Mouse (Mus musculus) left cerebral cortex, adult 8-10 months (tissue): ENCODE measurements at regions not wholly inside any gene's neighbourhood (a gene's known extent, or its start where the extent isn't known, plus 50 kb on each side); places are given as distances from the start of the nearest gene placed in this dataset.

ENCODE experiments used
- DNase-seq, 2 experiments: peaks; one replicate each; pipeline ENCODE4 v3.0.0; 2022; ENCODE audit warnings: low spot score in 2 of 2

GRCm38 (mm10) chr17:52448701-52449100 lies 153.8 kb upstream of the Kcnh8 start:
- no peak for DNase-seq

GRCm38 (mm10) chr17:52459303-52459996 lies 143.1 kb upstream of the Kcnh8 start:
- no peak for DNase-seq

- no peak for DNase-seq
Observed at GRCm38 (mm10) chr17:52459997-52460387, 142.5 kb upstream of the Kcnh8 start.

GRCm38 (mm10) chr17:52461264-52461663 lies 141.2 kb upstream of the Kcnh8 start:
- no peak for DNase-seq

GRCm38 (mm10) chr17:52461709-52462141 lies 140.8 kb upstream of the Kcnh8 start:
- DNase-seq = peak; percentile 16 to 36

GRCm38 (mm10) chr17:52462361-52462760 lies 140.1 kb upstream of the Kcnh8 start:
- no peak for DNase-seq

- DNase-seq = no peak
Observed at GRCm38 (mm10) chr17:52468464-52468863, 134.0 kb upstream of the Kcnh8 start.

- no peak for DNase-seq
Observed at GRCm38 (mm10) chr17:52479327-52480086, 123.0 kb upstream of the Kcnh8 start.

- no peak for DNase-seq
Observed at GRCm38 (mm10) chr17:52480087-52480638, 122.3 kb upstream of the Kcnh8 start.

- no peak for DNase-seq
Observed at GRCm38 (mm10) chr17:52506760-52507159, 95.7 kb upstream of the Kcnh8 start.

GRCm38 (mm10) chr17:52530260-52530659 lies 72.2 kb upstream of the Kcnh8 start:
- DNase-seq = no peak
